Mouse (Mus musculus): ENCODE measurements around the gene Gpat3.

Gene Gpat3

GRCm38 (mm10) chr5:100860417-100861053 is 15.0 kb downstream of the Gpat3 start:
- peak; percentile 58 to 83 for DNase-seq (ENCODE audit: low read depth in 1 of 2, low spot score in 2 of 2)

GRCm38 (mm10) chr5:100861140-100861539 is 15.6 kb downstream of the Gpat3 start:
- DNase-seq (ENCODE audit: low read depth in 1 of 2, low spot score in 2 of 2): no peak

DNA sequence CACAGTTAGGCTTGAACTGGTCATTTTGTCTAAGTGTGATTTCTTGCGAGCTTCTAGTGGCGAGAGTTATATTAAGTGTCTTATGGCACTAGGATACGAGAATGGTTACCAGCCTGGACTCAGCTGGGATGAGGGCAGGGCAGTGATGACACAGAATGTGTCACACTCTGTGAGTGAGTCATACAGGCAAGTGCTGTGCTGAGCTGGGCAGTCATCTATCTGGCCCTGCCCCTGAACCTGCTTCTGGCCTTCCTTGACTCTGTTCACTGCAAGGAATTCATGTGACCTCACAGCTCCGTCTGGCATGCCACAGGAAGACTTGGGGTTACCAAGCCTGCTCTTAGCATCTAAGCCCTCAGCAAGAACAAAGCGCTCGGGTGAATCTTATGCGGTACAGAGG is 16.3 kb downstream of the Gpat3 start:
- DNase-seq (ENCODE audit: low read depth in 1 of 2, low spot score in 2 of 2): peak in 1 of 2 experiments; percentile 18

DNA sequence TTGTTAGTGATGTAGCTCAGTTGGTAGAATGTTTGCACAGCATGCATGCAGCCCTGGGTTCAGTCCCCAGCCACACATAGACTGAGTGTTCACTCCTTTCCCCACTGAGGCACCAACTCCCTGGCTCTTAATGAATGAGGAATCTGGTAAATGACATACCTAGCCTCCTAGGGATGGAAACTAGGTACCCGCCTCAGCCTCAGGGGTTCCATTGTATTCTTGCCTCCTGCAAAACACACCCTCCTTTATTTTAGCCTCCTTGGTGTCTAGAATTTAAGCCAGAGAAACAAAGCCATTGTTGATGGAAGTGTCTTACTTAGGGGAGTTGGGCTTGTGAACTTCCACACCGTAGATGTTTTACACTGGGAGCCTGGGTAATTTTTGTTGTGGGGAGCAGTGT is 17.6 kb downstream of the Gpat3 start:
- DNase-seq (ENCODE audit: low read depth in 1 of 2, low spot score in 2 of 2): no peak

DNA sequence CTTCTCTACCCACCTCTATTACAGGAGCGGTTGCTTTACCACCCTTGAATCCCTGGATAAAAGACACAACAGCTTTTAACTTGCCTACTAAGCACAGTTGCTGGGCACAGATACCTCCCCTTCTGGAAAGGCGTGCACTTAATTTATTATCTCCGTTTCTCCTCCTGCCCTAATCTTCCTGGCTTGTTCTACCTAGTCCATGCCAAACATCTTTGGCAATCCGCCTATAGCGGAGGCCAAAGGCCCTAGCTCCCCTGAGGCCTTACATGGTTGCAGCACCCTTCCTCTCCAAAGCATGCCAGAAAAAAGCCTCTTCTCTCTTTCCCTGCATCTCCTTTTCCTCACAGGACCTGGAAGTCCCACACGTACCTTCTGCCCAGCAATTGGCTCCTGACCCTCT is 18.9 kb downstream of the Gpat3 start:
- DNase-seq (ENCODE audit: low read depth in 1 of 2, low spot score in 2 of 2): no peak

GRCm38 (mm10) chr5:100866183-100866582 is 20.7 kb downstream of the Gpat3 start:
- DNase-seq (ENCODE audit: low read depth in 1 of 2, low spot score in 2 of 2): no peak

GRCm38 (mm10) chr5:100869197-100869895 is 23.8 kb downstream of the Gpat3 start:
- no peak for DNase-seq (ENCODE audit: low read depth in 1 of 2, low spot score in 2 of 2)

GRCm38 (mm10) chr5:100871987-100872386 is 26.5 kb downstream of the Gpat3 start:
- DNase-seq (ENCODE audit: low read depth in 1 of 2, low spot score in 2 of 2): peak; percentile 29 to 39

DNA sequence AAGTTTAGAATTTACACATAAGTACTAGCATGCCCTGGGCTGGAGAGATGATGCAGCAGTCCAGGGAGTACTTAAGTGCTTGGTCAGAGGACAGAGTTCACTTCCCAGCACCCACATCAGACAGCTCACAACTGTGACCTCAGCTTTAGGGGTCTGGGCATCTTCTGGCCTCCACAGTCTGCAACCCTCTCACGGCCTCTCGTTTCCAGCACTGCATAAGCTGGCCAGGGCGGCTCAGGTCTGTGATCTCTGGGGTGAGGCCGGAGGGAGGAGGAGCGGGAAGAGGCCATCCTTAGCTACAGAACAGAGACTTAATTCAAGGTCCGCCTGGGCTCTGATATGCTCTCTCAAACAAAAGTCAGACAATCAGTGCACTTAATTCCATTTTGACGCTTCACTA is 29.2 kb downstream of the Gpat3 start:
- no peak for DNase-seq (ENCODE audit: low read depth in 1 of 2, low spot score in 2 of 2)

- DNase-seq (ENCODE audit: low read depth in 1 of 2, low spot score in 2 of 2): no peak
Observed at GRCm38 (mm10) chr5:100875180-100875579, 29.7 kb downstream of the Gpat3 start.

- no peak for DNase-seq (ENCODE audit: low read depth in 1 of 2, low spot score in 2 of 2)
Observed at GRCm38 (mm10) chr5:100877021-100877420, 31.5 kb downstream of the Gpat3 start.

DNA sequence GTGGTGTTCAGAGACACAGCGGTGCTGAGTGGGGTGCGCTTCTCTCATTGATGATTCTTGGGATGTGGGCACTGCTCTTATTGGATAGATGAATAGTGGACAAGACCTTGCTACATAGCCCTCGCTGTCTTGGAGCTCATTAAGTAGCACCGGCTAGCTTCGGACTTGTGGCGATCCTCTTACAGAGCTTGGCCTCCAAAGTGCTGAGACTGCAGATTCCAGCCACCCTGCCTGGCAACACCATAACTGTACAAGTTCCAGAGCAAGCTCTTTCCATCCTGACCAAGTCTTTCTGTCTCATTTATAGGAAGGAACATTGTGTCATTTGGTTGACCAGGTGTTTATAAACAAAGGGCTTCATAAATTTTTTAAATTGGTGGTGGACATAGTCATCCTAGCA is 39.7 kb downstream of the Gpat3 start:
- DNase-seq (ENCODE audit: low read depth in 1 of 2, low spot score in 2 of 2): no peak

DNA sequence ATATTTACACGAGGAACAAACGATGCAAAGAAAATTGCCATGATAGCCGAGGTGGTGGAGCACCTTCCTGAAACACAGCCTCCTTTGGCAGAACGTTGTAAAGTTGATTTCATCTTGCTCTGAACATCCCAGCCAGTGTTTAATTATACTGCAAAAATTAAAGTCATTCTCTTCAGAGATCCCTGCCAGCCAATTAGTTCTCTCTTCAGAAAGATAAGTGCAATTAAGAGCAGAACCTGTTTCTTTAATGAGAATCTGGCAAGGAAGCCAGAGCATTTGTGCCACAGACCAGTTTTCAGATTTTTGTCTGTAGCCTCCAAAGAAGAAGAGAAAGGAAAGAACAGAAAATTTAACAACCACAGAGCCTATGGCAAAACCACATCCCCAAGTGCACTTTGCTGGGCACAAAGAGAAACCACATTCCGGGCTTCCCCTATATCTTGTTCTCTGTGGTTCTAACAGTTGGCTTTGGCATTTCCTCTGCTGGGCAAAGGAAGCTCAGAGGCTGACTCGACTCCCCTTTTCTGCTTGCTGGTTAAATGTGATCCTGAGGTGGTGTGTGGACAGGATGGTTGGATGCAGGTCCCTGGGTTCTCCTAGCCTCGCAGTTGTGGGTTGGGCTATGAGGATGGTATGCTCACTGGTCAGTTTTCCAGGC is 40.9 kb downstream of the Gpat3 start:
- no peak for DNase-seq (ENCODE audit: low read depth in 1 of 2, low spot score in 2 of 2)

DNA sequence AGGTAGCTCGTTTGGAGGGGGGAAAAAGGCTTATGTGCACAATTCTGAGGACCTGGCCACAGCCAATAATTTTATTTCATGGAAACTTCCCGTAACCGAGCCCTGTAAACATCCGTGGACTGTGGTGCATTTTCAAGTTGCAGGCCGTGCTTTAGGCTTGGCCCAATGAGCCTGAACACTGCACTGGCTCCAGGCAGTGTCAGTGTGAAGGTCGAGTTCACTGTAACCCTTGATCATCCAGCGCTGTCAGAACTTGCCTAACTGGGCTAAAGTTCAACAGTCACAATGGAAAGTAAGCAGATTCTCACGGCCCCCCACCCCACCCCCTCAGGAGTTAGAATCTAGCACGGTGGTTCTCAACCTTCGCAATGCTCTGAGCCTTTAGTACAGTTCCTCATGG is 50.7 kb downstream of the Gpat3 start:
- DNase-seq (ENCODE audit: low read depth in 1 of 2, low spot score in 2 of 2): no peak

DNA sequence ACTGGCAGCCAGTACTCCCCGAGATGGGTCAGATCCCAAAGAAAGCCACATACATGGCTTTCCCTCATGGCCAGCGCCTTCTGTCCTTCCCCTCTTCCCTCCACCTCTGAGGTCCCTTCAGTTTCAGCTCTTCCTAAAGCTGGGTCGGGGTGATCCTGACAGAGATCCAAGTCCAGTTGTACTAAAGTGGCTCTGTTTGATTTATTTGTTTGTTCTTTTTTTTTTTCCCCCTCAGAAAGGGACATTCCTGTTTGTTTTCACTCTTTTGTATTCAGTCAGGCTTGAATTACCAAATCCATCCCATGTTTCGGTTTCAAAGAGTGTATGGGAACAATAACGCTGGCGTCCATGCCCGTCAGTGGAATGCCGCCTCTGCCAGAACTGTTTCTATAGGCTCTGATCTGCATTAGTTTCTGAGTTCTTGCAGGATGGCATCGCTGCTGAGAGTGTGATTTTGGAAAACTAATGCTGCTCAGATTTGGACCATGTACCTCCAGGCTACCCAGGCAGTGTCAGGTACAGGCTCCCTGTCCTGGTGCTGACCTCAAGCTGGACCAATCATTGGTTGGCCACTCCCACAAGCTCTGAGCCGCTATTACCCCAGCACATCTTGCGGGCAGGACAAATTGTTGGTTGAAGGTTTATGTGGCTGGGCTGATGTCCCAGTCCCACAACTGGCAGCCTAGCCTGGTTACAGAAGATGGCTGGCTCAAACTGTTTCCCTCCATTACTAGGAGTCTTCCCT is 54.4 kb downstream of the Gpat3 start:
- no peak for DNase-seq (ENCODE audit: low read depth in 1 of 2, low spot score in 2 of 2)

- no peak for DNase-seq (ENCODE audit: low read depth in 1 of 2, low spot score in 2 of 2)
Observed at GRCm38 (mm10) chr5:100901046-100901445, 55.5 kb downstream of the Gpat3 start.

GRCm38 (mm10) chr5:100908478-100908877 is 63.0 kb downstream of the Gpat3 start:
- no peak for DNase-seq (ENCODE audit: low read depth in 1 of 2, low spot score in 2 of 2)

DNA sequence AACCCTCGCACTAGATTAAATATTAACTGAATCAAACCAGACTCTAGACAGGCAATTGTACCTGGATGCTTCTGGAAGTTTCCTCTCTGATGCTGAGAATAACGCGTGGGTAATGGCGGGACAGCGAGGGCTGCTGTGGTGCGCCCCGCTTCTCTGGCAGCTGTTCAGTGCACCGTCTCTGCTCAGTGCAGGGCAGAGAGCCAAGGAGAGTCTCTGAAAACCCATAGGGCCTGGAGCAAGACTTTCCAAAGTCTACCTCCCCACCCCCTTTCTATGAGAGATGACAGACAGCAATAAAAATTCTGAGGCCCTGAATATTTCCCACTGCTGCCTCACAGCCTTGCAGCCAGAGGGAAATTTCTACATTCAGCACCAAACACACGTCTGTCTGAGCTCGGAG is 63.4 kb downstream of the Gpat3 start:
- no peak for DNase-seq (ENCODE audit: low read depth in 1 of 2, low spot score in 2 of 2)

GRCm38 (mm10) chr5:100909691-100910090 is 64.2 kb downstream of the Gpat3 start:
- no peak for DNase-seq (ENCODE audit: low read depth in 1 of 2, low spot score in 2 of 2)

- no peak for DNase-seq (ENCODE audit: low read depth in 1 of 2, low spot score in 2 of 2)
Observed at GRCm38 (mm10) chr5:100911502-100912097, 66.1 kb downstream of the Gpat3 start.

DNA sequence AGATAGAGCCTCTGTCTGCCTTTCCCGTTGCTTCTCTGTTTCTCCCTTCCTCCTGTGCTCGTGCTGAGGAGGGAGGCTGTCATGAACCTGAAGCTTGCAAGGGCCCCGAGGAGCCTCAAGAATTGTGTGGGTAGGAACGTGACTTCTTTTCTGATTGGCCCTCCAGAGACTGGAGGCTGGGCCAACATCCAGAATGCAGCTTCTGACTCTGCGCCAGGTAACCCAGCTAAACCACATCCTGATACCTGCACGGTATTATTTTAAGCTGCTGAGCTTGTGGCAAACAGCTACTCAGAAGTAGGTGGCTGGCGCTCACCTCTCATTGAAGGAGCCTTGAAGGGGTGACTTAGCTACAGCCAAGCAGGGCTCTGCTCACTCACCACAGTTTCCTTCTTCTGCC is 66.9 kb downstream of the Gpat3 start:
- DNase-seq (ENCODE audit: low read depth in 1 of 2, low spot score in 2 of 2): no peak

Data from monocyte, adult 2 months (primary cell).